In genomic region chr13:56295943-56296658, GRCm38 (mm10) we compare ENCODE assay signal across 8 mouse cellular contexts. TPM values are rescaled to one million over a fixed set of nuclear protein-coding genes. Genes with fewer than 3 reads are reported as not detected.
DNase-seq lines count a peak whose midpoint lies in the region; ATAC-seq and TF ChIP-seq lines count a peak whose summit lies in the region.

Gene Cxcl14 (minus strand): TSS chr13:56296551.

- peaks cover 23% of the 10 kb centered on the region for H3K4me1 ChIP-seq in forebrain, embryonic 13.5 days
- H3K4me1 ChIP-seq in heart, postnatal 0 days (ENCODE audit: control insufficient read depth, insufficient read depth) = no peaks in the 10 kb centered on the region
- no peaks in the 10 kb centered on the region for H3K4me1 ChIP-seq in liver, embryonic 15.5 days (replicated peaks)

- no peak for TF ChIP-seq EP300 in heart, postnatal 0 days (IDR thresholded peaks at IDR 0.05; ENCODE audit: low read depth)

- no peaks in the 10 kb centered on the region for H3K36me3 ChIP-seq in forebrain, embryonic 13.5 days (ENCODE audit: poor library complexity, severe bottlenecking)
- H3K36me3 ChIP-seq in heart, postnatal 0 days (replicated peaks; ENCODE audit: control insufficient read depth, insufficient read depth, low read length) = no peaks in the 10 kb centered on the region
- H3K36me3 ChIP-seq in liver, embryonic 15.5 days (replicated peaks) = no peaks in the 10 kb centered on the region

- H3K9me3 ChIP-seq in forebrain, embryonic 13.5 days (replicated peaks) = no peaks in the 10 kb centered on the region
- H3K9me3 ChIP-seq in heart, postnatal 0 days (replicated peaks; ENCODE audit: control insufficient read depth, low read length) = 0 out of 2 replicates have a peak, but pooled peaks cover 3% of the 10 kb centered on the region
- no peaks in the 10 kb centered on the region for H3K9me3 ChIP-seq in liver, embryonic 15.5 days (replicated peaks)

- peak; percentile 67 for ATAC-seq in forebrain, embryonic 13.5 days
- ATAC-seq in heart, postnatal 0 days (ENCODE audit: insufficient read depth, low read depth) = peak; percentile 53
- no peak for ATAC-seq in liver, embryonic 15.5 days (ENCODE audit: insufficient read depth)

- peak; percentile 14 for DNase-seq in thymus, postnatal 4 days
- no peak for DNase-seq in thymus, postnatal 25 days
- DNase-seq in heart, postnatal 0 days (ENCODE audit: low spot score) = no peak
- peak; percentile 47 to 56 for DNase-seq in kidney, postnatal 36 days
- peak; percentile 27 for DNase-seq in ovary, postnatal 14 days (ENCODE audit: low spot score)
- DNase-seq in spleen, adult 18-20 months = no peak

- no peak within 1 kb of the TSS for H3K27ac ChIP-seq in forebrain, embryonic 13.5 days
- no peak within 1 kb of the TSS for H3K27ac ChIP-seq in heart, postnatal 0 days (ENCODE audit: low read depth)
- no peak within 1 kb of the TSS for H3K27ac ChIP-seq in liver, embryonic 15.5 days (replicated peaks)

- H3K4me3 ChIP-seq in forebrain, embryonic 13.5 days = peak within 1 kb of the TSS; percentile 47
- H3K4me3 ChIP-seq in heart, postnatal 0 days (ENCODE audit: low read depth, low read length) = peak within 1 kb of the TSS; percentile 44
- 0 out of 2 replicates have a peak within 1 kb of the TSS, but pooled peaks have one; percentile 1 for H3K4me3 ChIP-seq in liver, embryonic 15.5 days (replicated peaks)

- H3K9ac ChIP-seq in forebrain, embryonic 13.5 days = peak within 1 kb of the TSS; percentile 63
- H3K9ac ChIP-seq in heart, postnatal 0 days (replicated peaks; ENCODE audit: low read depth, low read length) = 0 out of 2 replicates have a peak within 1 kb of the TSS, but pooled peaks have one; percentile 26
- H3K9ac ChIP-seq in liver, embryonic 15.5 days = no peak within 1 kb of the TSS

- H3K4me2 ChIP-seq in forebrain, embryonic 13.5 days = peak within 1 kb of the TSS; percentile 88
- peak within 1 kb of the TSS; percentile 61 for H3K4me2 ChIP-seq in heart, postnatal 0 days (ENCODE audit: low read depth, low read length)
- H3K4me2 ChIP-seq in liver, embryonic 15.5 days = peak within 1 kb of the TSS; percentile 20; the same call in 1 of the 2 replicates

- under 1% methylated on average over 70 of the region's 76 CpGs for WGBS in forebrain, embryonic 13.5 days
- WGBS in heart, postnatal 0 days = under 1% methylated on average over 72 of the region's 76 CpGs
- 2% methylated on average over 70 of the region's 76 CpGs for WGBS in liver, embryonic 15.5 days (ENCODE audit: insufficient replicate concordance)

- peaks cover 82% of the 10 kb centered on the region for H3K27me3 ChIP-seq in forebrain, embryonic 13.5 days
- H3K27me3 ChIP-seq in heart, postnatal 0 days (ENCODE audit: control insufficient read depth, insufficient read depth, low read length) = peaks cover 71% of the 10 kb centered on the region
- H3K27me3 ChIP-seq in liver, embryonic 15.5 days = peaks cover 78% of the 10 kb centered on the region

- TF ChIP-seq CTCF in heart, postnatal 0 days (IDR thresholded peaks at IDR 0.05; ENCODE audit: low read depth) = no peak

RNA-seq across cellular contexts. Expression of gene Cxcl14, which starts in this region (rescaled TPM):
- 6.6 and 11.3 TPM in 2 replicates for polyA plus RNA-seq in forebrain, embryonic 13.5 days (2015; fragmentation: Nextera tagmentation; extraction: Ambion mirVana)
- not detected in 2 replicates for total RNA-seq in heart, postnatal 0 days (2014; rRNA removed; ENCODE audit: low replicate concordance)
- polyA plus RNA-seq in heart, postnatal 0 days (2015; fragmentation: Nextera tagmentation; extraction: Ambion mirVana) = 0.08 and 0.16 TPM in 2 replicates
- 0.08 and 0.16 TPM in 2 replicates for polyA plus RNA-seq in liver, embryonic 15.5 days (2015; fragmentation: Nextera tagmentation; extraction: Ambion mirVana)

Comparison
In these comparisons a context has a peak if more than half of its experiments do, and no peak if none do; other contexts are left out.
1. DNase-seq: peak in thymus, postnatal 4 days (single experiment), kidney, postnatal 36 days (2 of 2) and ovary, postnatal 14 days (single experiment); none in thymus, postnatal 25 days (single experiment), heart, postnatal 0 days (single experiment) and spleen, adult 18-20 months (0 of 2).
2. Peak in ATAC-seq, H3K4me3 ChIP-seq, H3K9ac ChIP-seq and H3K4me2 ChIP-seq in heart, postnatal 0 days; RNA of the gene not detected or under 1 TPM.
3. H3K4me2 ChIP-seq: peak in every context shown above with its lines; median percentile 88 in forebrain, embryonic 13.5 days; 61 in heart, postnatal 0 days; 20 in liver, embryonic 15.5 days.
4. Peak in every context shown above with its lines, with median percentiles within 50 percentile points of each other: H3K4me3 ChIP-seq.